Mouse (Mus musculus): ENCODE data around the gene Sectm1a. TPM values are rescaled to one million over a fixed set of nuclear protein-coding genes. Genes with fewer than 3 reads are reported as not detected.
A peak's percentile ranks its signal among the peaks of the same experiment; 100 is the strongest.

Sectm1a gene
- polyA plus RNA-seq, 1 experiment: not detected

GRCm38 (mm10) chr11:121041212-121041611 lies 39.8 kb downstream of the Sectm1a start:
- no peak overlapping the region for H3K9ac ChIP-seq (ENCODE audit: low read depth, poor library complexity, severe bottlenecking)
- H3K27me3 ChIP-seq (ENCODE audit: control insufficient read depth, insufficient read depth, low read length, poor library complexity, severe bottlenecking): no peaks in the 10 kb centered on the region
- no peaks in the 10 kb centered on the region for H3K9me3 ChIP-seq (replicated peaks; ENCODE audit: control insufficient read depth, insufficient read depth, low read length, poor library complexity, severe bottlenecking)
- no peaks in the 10 kb centered on the region for H3K4me1 ChIP-seq (ENCODE audit: control insufficient read depth, insufficient read depth, low read length)
- no peak overlapping the region for H3K27ac ChIP-seq (ENCODE audit: insufficient read depth, low read length)
- no peaks in the 10 kb centered on the region for H3K36me3 ChIP-seq (ENCODE audit: control insufficient read depth, insufficient read depth, low read length, poor library complexity, severe bottlenecking)
- peak; percentile 90 for TF ChIP-seq CTCF (IDR thresholded peaks at IDR 0.05; ENCODE audit: low read depth, low read length)
- TF ChIP-seq POLR2A (IDR thresholded peaks at IDR 0.05; ENCODE audit: insufficient read depth, low read length): no peak
- TF ChIP-seq EP300 (IDR thresholded peaks at IDR 0.05; ENCODE audit: insufficient read depth, low read depth, low read length): no peak
- H3K4me3 ChIP-seq (ENCODE audit: low read depth, low read length): no peak overlapping the region

- no peak within 1 kb of the TSS for H3K27ac ChIP-seq (ENCODE audit: insufficient read depth, low read length)
- no peaks in the 10 kb centered on the region for H3K36me3 ChIP-seq (ENCODE audit: control insufficient read depth, insufficient read depth, low read length, poor library complexity, severe bottlenecking)
- no peaks in the 10 kb centered on the region for H3K27me3 ChIP-seq (ENCODE audit: control insufficient read depth, insufficient read depth, low read length, poor library complexity, severe bottlenecking)
- no peak within 1 kb of the TSS for H3K4me3 ChIP-seq (ENCODE audit: low read depth, low read length)
- H3K9ac ChIP-seq (ENCODE audit: low read depth, poor library complexity, severe bottlenecking): no peak within 1 kb of the TSS
- no peaks in the 10 kb centered on the region for H3K4me1 ChIP-seq (ENCODE audit: control insufficient read depth, insufficient read depth, low read length)
- H3K9me3 ChIP-seq (replicated peaks; ENCODE audit: control insufficient read depth, insufficient read depth, low read length, poor library complexity, severe bottlenecking): no peaks in the 10 kb centered on the region
- no peak for TF ChIP-seq POLR2A (IDR thresholded peaks at IDR 0.05; ENCODE audit: insufficient read depth, low read length)
- TF ChIP-seq CTCF (IDR thresholded peaks at IDR 0.05; ENCODE audit: low read depth, low read length): no peak
- TF ChIP-seq EP300 (IDR thresholded peaks at IDR 0.05; ENCODE audit: insufficient read depth, low read depth, low read length): no peak
These were observed 41.7 kb downstream of the Sectm1a start, which contains the start of gene Cd7 for GRCm38 (mm10) chr11:121039302-121039701. Gene Cd7, minus strand, starts transcription at chr11:121039418.

GRCm38 (mm10) chr11:121038366-121039240 lies 42.4 kb downstream of the Sectm1a start:
- Histone ChIP-seq H3K4me1 (ENCODE audit: control insufficient read depth, insufficient read depth, low read length) (no peaks in the 10 kb centered on the region), H3K27ac (ENCODE audit: insufficient read depth, low read length) (no peak overlapping the region), H3K4me3 (ENCODE audit: low read depth, low read length) (no peak overlapping the region), H3K9me3 (replicated peaks; ENCODE audit: control insufficient read depth, insufficient read depth, low read length, poor library complexity, severe bottlenecking) (no peaks in the 10 kb centered on the region), H3K36me3 (ENCODE audit: control insufficient read depth, insufficient read depth, low read length, poor library complexity, severe bottlenecking) (no peaks in the 10 kb centered on the region), H3K9ac (ENCODE audit: low read depth, poor library complexity, severe bottlenecking) (no peak overlapping the region), H3K27me3 (ENCODE audit: control insufficient read depth, insufficient read depth, low read length, poor library complexity, severe bottlenecking) (no peaks in the 10 kb centered on the region)
- TF ChIP-seq POLR2A (IDR thresholded peaks at IDR 0.05; ENCODE audit: insufficient read depth, low read length): no peak

- Histone ChIP-seq H3K4me1 (ENCODE audit: control insufficient read depth, insufficient read depth, low read length) (no peaks in the 10 kb centered on the region), H3K9me3 (replicated peaks; ENCODE audit: control insufficient read depth, insufficient read depth, low read length, poor library complexity, severe bottlenecking) (no peaks in the 10 kb centered on the region), H3K27me3 (ENCODE audit: control insufficient read depth, insufficient read depth, low read length, poor library complexity, severe bottlenecking) (no peaks in the 10 kb centered on the region), H3K36me3 (ENCODE audit: control insufficient read depth, insufficient read depth, low read length, poor library complexity, severe bottlenecking) (no peaks in the 10 kb centered on the region), H3K4me3 (ENCODE audit: low read depth, low read length) (no peak overlapping the region), H3K27ac (ENCODE audit: insufficient read depth, low read length) (no peak overlapping the region), H3K9ac (ENCODE audit: low read depth, poor library complexity, severe bottlenecking) (no peak overlapping the region)
- no peak for TF ChIP-seq POLR2A (IDR thresholded peaks at IDR 0.05; ENCODE audit: insufficient read depth, low read length)
- TF ChIP-seq EP300 (IDR thresholded peaks at IDR 0.05; ENCODE audit: insufficient read depth, low read depth, low read length): no peak
- no peak for TF ChIP-seq CTCF (IDR thresholded peaks at IDR 0.05; ENCODE audit: low read depth, low read length)
These were observed 47.9 kb downstream of the Sectm1a start for GRCm38 (mm10) chr11:121033118-121033517.

- Histone ChIP-seq H3K36me3 (ENCODE audit: control insufficient read depth, insufficient read depth, low read length, poor library complexity, severe bottlenecking) (no peaks in the 10 kb centered on the region), H3K9me3 (replicated peaks; ENCODE audit: control insufficient read depth, insufficient read depth, low read length, poor library complexity, severe bottlenecking) (no peaks in the 10 kb centered on the region), H3K9ac (ENCODE audit: low read depth, poor library complexity, severe bottlenecking) (no peak overlapping the region), H3K27ac (ENCODE audit: insufficient read depth, low read length) (no peak overlapping the region), H3K4me3 (ENCODE audit: low read depth, low read length) (no peak overlapping the region), H3K27me3 (ENCODE audit: control insufficient read depth, insufficient read depth, low read length, poor library complexity, severe bottlenecking) (no peaks in the 10 kb centered on the region), H3K4me1 (ENCODE audit: control insufficient read depth, insufficient read depth, low read length) (no peaks in the 10 kb centered on the region)
- TF ChIP-seq CTCF (IDR thresholded peaks at IDR 0.05; ENCODE audit: low read depth, low read length) (no peak), POLR2A (IDR thresholded peaks at IDR 0.05; ENCODE audit: insufficient read depth, low read length) (no peak), EP300 (IDR thresholded peaks at IDR 0.05; ENCODE audit: insufficient read depth, low read depth, low read length) (no peak)
These were observed 53.8 kb downstream of the Sectm1a start for GRCm38 (mm10) chr11:121027259-121027658.

GRCm38 (mm10) chr11:121024163-121024562 lies 56.9 kb downstream of the Sectm1a start:
- Histone ChIP-seq H3K9ac (ENCODE audit: low read depth, poor library complexity, severe bottlenecking) (no peak overlapping the region), H3K27me3 (ENCODE audit: control insufficient read depth, insufficient read depth, low read length, poor library complexity, severe bottlenecking) (no peaks in the 10 kb centered on the region), H3K36me3 (ENCODE audit: control insufficient read depth, insufficient read depth, low read length, poor library complexity, severe bottlenecking) (no peaks in the 10 kb centered on the region), H3K4me1 (ENCODE audit: control insufficient read depth, insufficient read depth, low read length) (no peaks in the 10 kb centered on the region), H3K9me3 (replicated peaks; ENCODE audit: control insufficient read depth, insufficient read depth, low read length, poor library complexity, severe bottlenecking) (no peaks in the 10 kb centered on the region), H3K4me3 (ENCODE audit: low read depth, low read length) (no peak overlapping the region), H3K27ac (ENCODE audit: insufficient read depth, low read length) (no peak overlapping the region)
- TF ChIP-seq POLR2A (IDR thresholded peaks at IDR 0.05; ENCODE audit: insufficient read depth, low read length) (no peak), EP300 (IDR thresholded peaks at IDR 0.05; ENCODE audit: insufficient read depth, low read depth, low read length) (no peak), CTCF (IDR thresholded peaks at IDR 0.05; ENCODE audit: low read depth, low read length) (no peak)
